Mouse (Mus musculus): Measurements from ENCODE around the gene Ttc9. TPM values are rescaled to one million over a fixed set of nuclear protein-coding genes. Genes with fewer than 3 reads are reported as not detected.

Gene Ttc9
- polyA plus RNA-seq, 1 experiment from 2014 or later = 20.9 TPM

DNA sequence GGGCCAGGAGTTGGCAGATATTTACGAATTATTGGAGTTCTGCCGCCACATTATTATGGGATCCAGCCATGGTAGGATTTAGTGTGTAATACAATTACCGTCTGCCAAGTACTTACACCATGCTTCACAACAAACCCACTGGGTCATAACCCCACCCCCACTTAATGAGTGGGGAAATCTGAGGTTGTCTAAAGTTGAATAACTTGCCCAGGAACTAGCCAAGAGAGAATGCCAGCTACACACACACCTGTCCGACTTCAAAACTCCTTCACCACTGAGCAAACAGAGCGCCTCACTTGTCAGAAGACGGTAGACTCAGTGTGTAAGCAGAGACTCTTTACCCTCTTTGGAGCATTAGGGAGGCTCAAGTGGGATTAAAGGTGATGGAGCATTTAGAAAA is 3.6 kb upstream of the Ttc9 start:
- Histone ChIP-seq H3K36me3 (no peaks in the 10 kb centered on the region), H3K27ac (replicated peaks) (no peak overlapping the region), H3K4me3 (replicated peaks) (no peak overlapping the region), H3K27me3 (replicated peaks) (0 out of 2 replicates have a peak, but pooled peaks cover 12% of the 10 kb centered on the region), H3K4me2 (no peak overlapping the region), H3K4me1 (peaks cover 16% of the 10 kb centered on the region), H3K9ac (replicated peaks) (no peak overlapping the region), H3K9me3 (replicated peaks) (no peaks in the 10 kb centered on the region)
- ATAC-seq (ENCODE audit: low FRiP score) = no peak
- WGBS = 84% methylated on average over 6 of the region's 6 CpGs

DNA sequence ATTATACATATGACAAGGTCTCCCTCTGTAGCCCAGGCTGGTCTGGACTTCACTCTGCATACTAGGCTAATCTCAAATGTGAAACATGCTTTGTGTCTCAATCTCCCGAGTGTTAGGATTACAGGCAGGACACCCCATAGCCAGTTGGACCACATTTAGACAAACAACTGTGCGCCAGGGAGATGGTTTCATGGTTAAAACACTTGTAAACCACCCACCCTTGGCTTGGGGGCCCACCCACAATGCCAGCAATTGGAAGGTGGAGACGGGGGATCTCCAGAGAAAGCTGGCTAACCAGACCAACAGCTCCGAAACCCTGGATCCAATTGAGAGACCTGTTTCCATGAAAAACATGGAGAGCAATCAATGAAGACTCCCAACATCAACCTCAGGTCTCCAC is 3.0 kb upstream of the Ttc9 start:
- Histone ChIP-seq H3K9me3 (replicated peaks) (no peaks in the 10 kb centered on the region), H3K4me2 (no peak overlapping the region), H3K9ac (replicated peaks) (no peak overlapping the region), H3K27me3 (replicated peaks) (0 out of 2 replicates have a peak, but pooled peaks cover 12% of the 10 kb centered on the region), H3K27ac (replicated peaks) (no peak overlapping the region), H3K4me3 (replicated peaks) (no peak overlapping the region), H3K4me1 (peaks cover 22% of the 10 kb centered on the region), H3K36me3 (no peaks in the 10 kb centered on the region)
- WGBS = 87% methylated on average over 4 of the region's 4 CpGs
- no peak for ATAC-seq (ENCODE audit: low FRiP score)

DNA sequence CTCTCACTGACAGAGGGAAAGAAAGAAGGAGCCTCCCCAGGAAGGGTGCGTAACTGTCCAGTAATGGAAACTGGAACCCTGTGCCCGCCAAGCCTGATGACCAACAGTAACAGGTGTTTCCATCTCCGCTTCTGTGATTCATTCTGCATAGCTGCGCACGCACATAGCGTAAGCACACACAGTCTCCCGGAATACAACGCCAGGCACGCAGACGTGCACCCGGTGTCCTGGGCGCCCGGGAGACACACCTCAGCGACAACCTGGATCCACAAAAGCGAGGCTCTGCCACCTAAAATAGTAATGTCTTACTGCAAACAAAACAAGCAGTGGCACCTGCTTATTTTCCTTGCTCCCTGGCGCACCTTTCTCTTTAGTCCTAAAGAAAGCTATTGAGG is 532 bp upstream of the Ttc9 start:
- Histone ChIP-seq H3K9ac (replicated peaks) (peak overlapping the region; percentile 82), H3K27ac (replicated peaks) (peak overlapping the region; percentile 94), H3K4me3 (replicated peaks) (peak overlapping the region; percentile 65), H3K4me1 (peaks cover 30% of the 10 kb centered on the region), H3K27me3 (replicated peaks) (0 out of 2 replicates have a peak, but pooled peaks cover 12% of the 10 kb centered on the region), H3K36me3 (no peaks in the 10 kb centered on the region), H3K4me2 (peak overlapping the region; percentile 86), H3K9me3 (replicated peaks) (no peaks in the 10 kb centered on the region)
- 1% methylated on average over 16 of the region's 16 CpGs for WGBS
- ATAC-seq (ENCODE audit: low FRiP score) = peak; percentile 86

DNA sequence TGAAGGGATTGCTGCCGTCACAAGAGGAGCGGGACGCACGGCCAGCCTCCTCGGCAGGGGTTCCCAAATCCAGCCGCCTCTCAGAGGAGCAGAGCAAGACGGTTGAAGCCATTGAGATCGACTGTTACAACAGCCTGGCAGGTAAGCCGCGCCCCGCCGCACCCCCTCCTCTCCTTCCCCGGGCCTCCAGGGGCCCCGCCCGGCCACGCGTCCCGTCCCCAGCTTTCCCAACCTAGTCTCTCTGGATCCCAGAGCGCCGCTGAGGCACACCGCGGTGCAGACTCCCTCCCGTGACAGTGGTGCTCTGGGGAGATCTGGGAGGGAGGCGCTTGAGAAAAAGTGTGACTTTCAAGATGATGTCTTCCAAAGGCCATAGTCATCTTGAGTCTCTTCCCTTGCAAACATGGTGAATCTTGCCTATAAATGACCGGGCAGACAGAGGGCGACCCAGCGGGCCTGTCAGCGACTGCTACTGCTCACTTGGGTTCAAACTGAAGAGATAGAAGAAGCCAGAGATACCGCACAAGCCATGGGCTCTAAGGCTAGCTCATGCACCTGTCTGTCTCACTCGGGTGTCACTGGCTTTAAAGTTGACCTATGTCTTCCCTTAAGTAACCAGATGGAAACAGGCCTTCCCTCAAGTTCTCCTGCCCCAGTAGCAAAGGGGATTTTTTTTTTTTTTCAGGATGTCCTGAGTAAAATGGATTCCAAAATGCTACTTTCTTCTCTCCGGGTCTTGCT is 782 bp downstream of the Ttc9 start:
- 2% methylated on average over 31 of the region's 31 CpGs for WGBS
- peak overlapping the region; percentile 94 for H3K27ac ChIP-seq (replicated peaks)
- peak; percentile 40 for ATAC-seq (ENCODE audit: low FRiP score)

DNA sequence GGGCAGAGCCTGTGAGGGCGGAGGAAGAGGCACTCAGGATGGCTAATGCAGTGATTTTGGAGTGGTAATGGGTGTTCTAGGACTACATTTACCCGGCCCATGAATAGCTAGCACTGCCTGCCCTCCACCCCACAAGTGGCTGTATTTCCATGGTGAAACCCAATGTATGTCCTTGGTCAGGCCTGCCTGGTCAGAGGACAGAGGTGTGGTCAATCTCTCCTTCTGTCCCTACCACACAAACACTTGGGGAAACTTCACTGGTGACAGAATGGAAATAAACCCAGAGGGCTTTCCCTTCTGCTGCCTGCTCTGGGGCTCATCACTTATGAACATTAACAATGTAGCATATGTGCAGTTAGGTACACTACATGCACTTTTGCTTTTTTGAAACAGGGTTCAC is 2.2 kb downstream of the Ttc9 start:
- H3K4me3 ChIP-seq (replicated peaks) = peak overlapping the region; percentile 65; the same call in 1 of the 2 replicates
- H3K9me3 ChIP-seq (replicated peaks) = no peaks in the 10 kb centered on the region
- H3K27me3 ChIP-seq (replicated peaks) = 0 out of 2 replicates have a peak, but pooled peaks cover 6% of the 10 kb centered on the region
- no peaks in the 10 kb centered on the region for H3K36me3 ChIP-seq
- H3K4me2 ChIP-seq = peak overlapping the region; percentile 86
- H3K9ac ChIP-seq (replicated peaks) = no peak overlapping the region
- no peak for ATAC-seq (ENCODE audit: low FRiP score)
- H3K4me1 ChIP-seq = peaks cover 30% of the 10 kb centered on the region
- 85% methylated on average over 2 of the region's 2 CpGs for WGBS
- H3K27ac ChIP-seq (replicated peaks) = no peak overlapping the region

More for the DNA sequence above, 782 bp downstream of the Ttc9 start:
- Histone ChIP-seq H3K4me3 (replicated peaks) (peak overlapping the region; percentile 65), H3K9me3 (replicated peaks) (no peaks in the 10 kb centered on the region), H3K4me2 (peak overlapping the region; percentile 86), H3K36me3 (no peaks in the 10 kb centered on the region), H3K9ac (replicated peaks) (peak overlapping the region; percentile 82), H3K27me3 (replicated peaks) (0 out of 2 replicates have a peak, but pooled peaks cover 8% of the 10 kb centered on the region), H3K4me1 (peaks cover 30% of the 10 kb centered on the region)

DNA sequence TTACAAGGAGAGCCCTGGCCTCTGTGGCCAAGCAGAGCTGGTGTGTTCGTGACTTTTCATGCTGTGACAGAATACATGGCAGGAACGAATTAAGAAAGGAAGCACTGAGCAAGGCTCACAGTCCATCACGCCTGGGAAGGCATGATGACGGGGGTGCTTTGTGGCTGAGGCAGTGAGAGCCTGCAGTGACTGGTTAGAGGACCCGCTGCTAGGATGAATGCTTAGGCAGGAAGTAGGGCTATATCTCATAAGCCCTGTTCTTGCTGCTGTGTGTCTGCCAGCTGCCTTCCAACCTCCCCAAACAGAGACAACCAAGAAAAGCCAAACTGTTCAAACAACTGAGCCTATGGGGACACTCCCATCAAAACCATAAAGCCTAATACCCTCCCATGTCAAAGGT is 9.6 kb downstream of the Ttc9 start:
- no peak for ATAC-seq (ENCODE audit: low FRiP score)
- no peak overlapping the region for H3K4me3 ChIP-seq (replicated peaks)

DNA sequence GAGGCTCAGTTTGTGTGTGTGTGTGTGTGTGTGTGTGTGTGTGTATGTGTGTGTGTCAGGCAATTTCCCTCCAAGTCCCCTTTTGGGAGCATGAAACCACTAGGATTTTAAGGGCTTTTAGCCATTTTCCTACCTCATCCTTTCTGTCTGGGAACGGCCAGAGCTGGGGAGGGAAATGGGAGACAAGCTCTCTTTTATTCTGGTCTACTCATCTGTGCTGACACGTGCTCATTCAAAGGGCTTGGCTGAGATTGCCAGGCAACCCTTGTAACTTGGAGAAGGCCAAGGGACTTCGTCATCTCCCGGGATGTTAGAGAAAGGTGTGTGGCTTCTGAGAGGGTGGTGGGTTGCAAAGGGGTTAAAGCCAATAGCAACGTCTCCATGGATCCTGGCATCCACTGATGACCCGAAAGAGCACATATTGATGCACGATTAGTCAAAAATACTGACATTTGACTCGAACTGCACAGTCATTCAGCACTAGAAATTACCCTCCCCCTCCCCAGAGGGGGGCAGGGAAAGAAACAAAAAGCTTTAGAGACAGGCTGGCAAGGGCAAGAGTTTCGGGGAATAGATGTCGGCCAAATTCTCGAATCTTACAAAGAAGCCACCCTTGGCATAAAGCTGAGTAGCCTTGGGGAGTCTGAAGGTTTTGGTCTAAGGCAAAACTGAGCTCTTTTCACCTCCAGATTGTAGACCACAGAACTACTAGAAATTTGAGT is 11.5 kb downstream of the Ttc9 start:
- Histone ChIP-seq H3K4me3 (replicated peaks) (no peak overlapping the region), H3K27me3 (replicated peaks) (no peaks in the 10 kb centered on the region), H3K9me3 (replicated peaks) (no peaks in the 10 kb centered on the region), H3K27ac (replicated peaks) (no peak overlapping the region), H3K36me3 (no peaks in the 10 kb centered on the region), H3K9ac (replicated peaks) (no peak overlapping the region), H3K4me1 (0 out of 2 replicates have a peak, but pooled peaks cover 6% of the 10 kb centered on the region), H3K4me2 (peak overlapping the region; percentile 28)
- 36% methylated on average over 11 of the region's 11 CpGs for WGBS
- peak; percentile 72; the same call in 1 of the 2 replicates for ATAC-seq (ENCODE audit: low FRiP score)

More for the DNA sequence above, 9.6 kb downstream of the Ttc9 start:
- no peaks in the 10 kb centered on the region for H3K36me3 ChIP-seq
- H3K4me2 ChIP-seq = no peak overlapping the region
- 0 out of 2 replicates have a peak, but pooled peaks cover 6% of the 10 kb centered on the region for H3K4me1 ChIP-seq
- no peaks in the 10 kb centered on the region for H3K9me3 ChIP-seq (replicated peaks)
- H3K27ac ChIP-seq (replicated peaks) = no peak overlapping the region
- no peaks in the 10 kb centered on the region for H3K27me3 ChIP-seq (replicated peaks)
- H3K9ac ChIP-seq (replicated peaks) = no peak overlapping the region
- 59% methylated on average over 5 of the region's 5 CpGs for WGBS

DNA sequence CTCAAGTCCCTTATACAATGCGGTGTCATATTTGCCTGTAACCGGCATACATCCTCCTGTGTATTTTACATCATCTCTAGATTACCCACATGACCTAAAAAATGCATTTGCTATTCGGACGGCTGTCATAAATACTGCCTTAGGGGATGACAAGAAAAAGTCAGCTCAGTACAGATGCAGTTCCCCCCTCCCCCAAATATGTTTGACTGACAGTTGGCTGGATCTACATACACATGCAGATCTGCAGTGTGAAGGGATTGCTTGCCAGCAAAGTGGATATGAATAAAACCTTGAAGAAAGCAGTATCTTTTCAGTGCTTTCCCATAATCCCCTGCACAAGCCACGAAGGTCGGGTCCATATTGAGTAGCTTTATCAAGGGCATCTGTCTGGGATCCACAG is 15.8 kb downstream of the Ttc9 start:
- 0 out of 2 replicates have a peak, but pooled peaks cover 6% of the 10 kb centered on the region for H3K4me1 ChIP-seq
- no peaks in the 10 kb centered on the region for H3K27me3 ChIP-seq (replicated peaks)
- no peak overlapping the region for H3K9ac ChIP-seq (replicated peaks)
- WGBS = 83% methylated on average over 6 of the region's 6 CpGs
- no peaks in the 10 kb centered on the region for H3K9me3 ChIP-seq (replicated peaks)
- H3K27ac ChIP-seq (replicated peaks) = no peak overlapping the region
- no peak overlapping the region for H3K4me3 ChIP-seq (replicated peaks)
- no peaks in the 10 kb centered on the region for H3K36me3 ChIP-seq
- no peak for ATAC-seq (ENCODE audit: low FRiP score)
- no peak overlapping the region for H3K4me2 ChIP-seq

DNA sequence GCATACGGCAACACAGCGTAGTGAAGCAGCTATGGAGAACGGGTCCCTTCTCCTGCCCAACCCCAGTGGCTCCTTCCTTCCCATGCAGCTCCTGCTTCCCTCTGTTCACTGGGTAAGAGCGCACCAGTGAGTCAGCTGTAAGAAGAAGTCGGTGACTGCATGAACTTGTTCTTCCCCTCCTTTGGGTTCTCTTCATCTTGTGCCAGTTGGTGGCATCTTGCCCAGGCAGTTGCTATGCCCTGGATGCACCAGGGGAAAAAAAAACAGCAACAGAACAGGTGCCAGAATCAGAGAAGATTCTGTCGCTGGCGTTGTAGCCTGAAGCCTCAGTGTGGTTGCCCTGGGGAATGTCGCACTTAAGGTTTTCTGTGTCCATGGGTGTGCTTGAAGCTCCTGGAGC is 22.3 kb downstream of the Ttc9 start:
- no peak overlapping the region for H3K4me3 ChIP-seq (replicated peaks)
- ATAC-seq (ENCODE audit: low FRiP score) = peak; percentile 14; the same call in 1 of the 2 replicates
- no peaks in the 10 kb centered on the region for H3K4me1 ChIP-seq
- H3K27ac ChIP-seq (replicated peaks) = no peak overlapping the region
- H3K36me3 ChIP-seq = no peaks in the 10 kb centered on the region
- no peak overlapping the region for H3K9ac ChIP-seq (replicated peaks)
- no peaks in the 10 kb centered on the region for H3K9me3 ChIP-seq (replicated peaks)
- H3K27me3 ChIP-seq (replicated peaks) = no peaks in the 10 kb centered on the region
- WGBS = 82% methylated on average over 8 of the region's 8 CpGs
- no peak overlapping the region for H3K4me2 ChIP-seq

DNA sequence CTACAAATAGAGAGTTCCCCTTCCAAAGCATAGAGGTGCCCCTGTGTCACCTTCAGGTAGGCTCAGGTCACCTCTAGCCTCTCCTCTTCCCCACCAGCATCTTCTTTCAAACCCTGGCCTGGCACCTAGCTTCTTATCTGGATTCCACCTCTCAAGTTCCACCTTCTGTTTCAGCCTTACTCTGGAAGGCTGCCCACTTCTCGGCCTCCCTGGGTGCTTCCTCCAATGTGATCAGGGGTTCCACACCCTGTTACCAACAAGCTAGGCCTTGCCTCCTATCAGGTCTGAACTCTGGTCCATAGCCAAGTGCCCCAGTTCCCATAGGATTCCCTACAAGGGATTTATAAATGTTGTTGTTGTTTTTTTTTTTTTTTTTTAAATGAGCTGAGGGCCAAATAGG is 26.3 kb downstream of the Ttc9 start:
- Histone ChIP-seq H3K4me3 (replicated peaks) (no peak overlapping the region), H3K9me3 (replicated peaks) (no peaks in the 10 kb centered on the region), H3K27ac (replicated peaks) (no peak overlapping the region), H3K9ac (replicated peaks) (no peak overlapping the region), H3K4me1 (no peaks in the 10 kb centered on the region), H3K4me2 (no peak overlapping the region), H3K27me3 (replicated peaks) (no peaks in the 10 kb centered on the region), H3K36me3 (peaks cover 13% of the 10 kb centered on the region)
- no peak for ATAC-seq (ENCODE audit: low FRiP score)
- WGBS = 84% methylated on average over 1 of the region's 1 CpGs

DNA sequence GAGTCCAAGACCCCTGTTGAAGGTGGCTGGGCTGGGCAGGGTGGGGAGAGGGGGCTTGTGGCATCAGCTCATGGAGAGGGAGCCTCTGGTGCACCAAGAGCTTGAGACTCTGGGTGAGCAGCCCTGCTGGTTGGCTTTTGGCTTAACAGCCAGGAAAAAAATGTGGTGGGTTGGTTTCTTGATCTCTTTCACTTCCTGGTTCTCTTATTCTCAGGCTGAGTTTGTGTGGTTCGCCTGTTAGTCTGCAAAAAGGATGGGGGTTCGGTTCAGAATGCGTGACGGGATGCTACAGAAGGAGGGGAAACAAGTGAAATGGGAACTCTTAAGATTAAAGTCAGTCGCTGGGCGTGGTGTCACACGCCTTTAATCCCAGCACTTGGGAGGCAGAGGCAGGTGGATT is 27.0 kb downstream of the Ttc9 start:
- ATAC-seq (ENCODE audit: low FRiP score) = no peak
- Histone ChIP-seq H3K27ac (replicated peaks) (no peak overlapping the region), H3K36me3 (peaks cover 18% of the 10 kb centered on the region), H3K9ac (replicated peaks) (no peak overlapping the region), H3K4me1 (no peaks in the 10 kb centered on the region), H3K9me3 (replicated peaks) (no peaks in the 10 kb centered on the region), H3K4me2 (no peak overlapping the region), H3K27me3 (replicated peaks) (no peaks in the 10 kb centered on the region), H3K4me3 (replicated peaks) (no peak overlapping the region)
- 89% methylated on average over 7 of the region's 7 CpGs for WGBS

DNA sequence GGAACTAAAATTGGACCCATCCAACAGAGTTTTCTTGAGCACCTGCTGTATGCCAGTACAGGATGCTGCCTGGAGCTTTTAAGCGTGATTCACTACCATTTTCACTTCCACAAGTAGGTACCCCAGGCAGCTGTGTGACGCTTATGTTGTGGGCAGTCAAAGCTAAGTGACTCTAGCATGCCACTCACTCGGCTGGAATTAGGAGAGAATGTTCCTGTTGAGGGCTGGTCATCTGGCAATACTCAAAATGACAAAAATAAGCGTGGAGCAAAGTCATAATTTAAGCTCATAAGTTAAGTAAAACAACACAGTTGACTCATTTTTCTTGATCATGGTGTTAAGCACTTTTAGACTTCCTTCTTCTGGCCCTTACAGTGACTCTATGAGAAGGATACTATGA is 31.0 kb downstream of the Ttc9 start:
- ATAC-seq (ENCODE audit: low FRiP score) = no peak
- Histone ChIP-seq H3K36me3 (peaks cover 43% of the 10 kb centered on the region), H3K4me3 (replicated peaks) (no peak overlapping the region), H3K27me3 (replicated peaks) (no peaks in the 10 kb centered on the region), H3K4me1 (no peaks in the 10 kb centered on the region), H3K27ac (replicated peaks) (no peak overlapping the region), H3K4me2 (no peak overlapping the region), H3K9me3 (replicated peaks) (no peaks in the 10 kb centered on the region), H3K9ac (replicated peaks) (no peak overlapping the region)
- 87% methylated on average over 4 of the region's 4 CpGs for WGBS

Measured in neural tube, embryonic 15.5 days (tissue).